Mouse (Mus musculus) lung, embryonic 15.5 days (tissue): ENCODE results near the gene Klk11. TPM values are rescaled to one million over a fixed set of nuclear protein-coding genes. Genes with fewer than 3 reads are reported as not detected.

Source experiments
- ATAC-seq: fragments of 200-750 bp; cut with Nextera tagmentation; 2 replicates; pipeline ENCODE4 v1.8.0; 2017; ENCODE audit warnings: moderate number of reproducible peaks, borderline replicate concordance; ENCODE audit not compliant: low FRiP score, low TSS enrichment; ENCODE audit errors: extremely low read depth
- H3K27ac ChIP-seq: fragments of 300-500 bp; sonication (generic); 2 replicates; pipeline ENCODE4 v1.5.1; 2015; ENCODE audit warnings: moderate library complexity, mild to moderate bottlenecking, inconsistent platforms
- H3K27me3 ChIP-seq: fragments of 300-500 bp; sonication (generic); 2 replicates; pipeline ENCODE4 v1.6.1; 2015; ENCODE audit warnings: inconsistent platforms
- H3K36me3 ChIP-seq: fragments of 300-500 bp; sonication (generic); 2 replicates; pipeline ENCODE4 v1.6.1; 2015; ENCODE audit warnings: inconsistent platforms
- H3K4me1 ChIP-seq: fragments of 300-500 bp; sonication (generic); 2 replicates; pipeline ENCODE4 v1.6.1; 2015; ENCODE audit warnings: inconsistent platforms
- H3K4me2 ChIP-seq: fragments of 300-500 bp; sonication (generic); 2 replicates; pipeline ENCODE4 v1.6.1; 2015; ENCODE audit warnings: inconsistent platforms, mild to moderate bottlenecking, moderate library complexity
- H3K4me3 ChIP-seq: fragments of 300-500 bp; sonication (generic); 2 replicates; pipeline ENCODE4 v1.5.1; 2015; ENCODE audit warnings: mild to moderate bottlenecking, inconsistent platforms
- H3K9ac ChIP-seq: fragments of 300-500 bp; sonication (generic); 2 replicates; pipeline ENCODE4 v1.6.1; 2015; ENCODE audit warnings: inconsistent platforms
- H3K9me3 ChIP-seq: fragments of 300-500 bp; sonication (generic); 2 replicates; pipeline ENCODE4 v1.6.1; 2016; ENCODE audit warnings: inconsistent platforms
- WGBS: fragments of 180-500 bp; shearing (Covaris S2); methylation state at CpG from one replicate; pipeline ENCODE4 v1.1.7; 2015; 5-methylcytosine and 5-hydroxymethylcytosine counted together
- polyA plus RNA-seq: library from polyadenylated mRNA; unstranded; fragments of >200 nt; fragmentation: Nextera tagmentation; extraction: Ambion mirVana; gene quantifications from 2 replicates; pipeline ENCODE4 v1.2.1, GENCODE M21; 2015

Gene Klk11
- polyA plus RNA-seq, 1 experiment from 2014 or later = 0.14 TPM

DNA sequence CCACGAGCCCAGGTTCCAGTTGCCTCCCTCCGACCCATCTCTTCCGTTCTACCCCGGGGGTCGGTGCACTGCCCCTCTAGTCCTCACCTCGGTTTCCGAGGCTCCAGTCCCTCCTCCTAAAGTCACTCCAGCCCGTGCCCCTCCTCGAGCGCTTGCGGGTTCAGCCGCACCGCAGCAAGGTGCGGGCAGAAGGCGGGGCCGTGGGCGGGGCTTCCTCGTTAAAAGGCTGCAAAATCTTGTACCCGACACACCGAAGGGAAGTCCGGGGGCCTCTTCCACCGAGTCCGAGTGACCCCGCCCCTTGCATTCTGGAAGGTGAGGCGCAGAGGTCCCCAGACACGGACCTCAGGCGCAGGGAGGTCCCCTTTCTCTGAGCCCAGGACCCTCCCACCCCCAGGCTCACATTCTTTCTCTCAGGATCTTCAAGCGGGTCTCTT lies 22.9 kb downstream of the Klk11 start, which contains the start of gene Klk8:
Klk8 (plus strand) TSS at position 245 of the 437 bp plus-strand sequence.
- Histone ChIP-seq H3K4me1 (peaks cover 22% of the 10 kb centered on the region), H3K9ac (peak within 1 kb of the TSS; percentile 38), H3K4me2 (peak within 1 kb of the TSS; percentile 87), H3K27ac (no peak within 1 kb of the TSS), H3K36me3 (no peaks in the 10 kb centered on the region), H3K9me3 (no peaks in the 10 kb centered on the region), H3K27me3 (peaks cover 9% of the 10 kb centered on the region; the same call in 1 of the 2 replicates), H3K4me3 (peak within 1 kb of the TSS; percentile 55)
- ATAC-seq = peak; percentile 35; the same call in 1 of the 2 replicates
- WGBS = 0% methylated on average over 28 of the region's 28 CpGs

DNA sequence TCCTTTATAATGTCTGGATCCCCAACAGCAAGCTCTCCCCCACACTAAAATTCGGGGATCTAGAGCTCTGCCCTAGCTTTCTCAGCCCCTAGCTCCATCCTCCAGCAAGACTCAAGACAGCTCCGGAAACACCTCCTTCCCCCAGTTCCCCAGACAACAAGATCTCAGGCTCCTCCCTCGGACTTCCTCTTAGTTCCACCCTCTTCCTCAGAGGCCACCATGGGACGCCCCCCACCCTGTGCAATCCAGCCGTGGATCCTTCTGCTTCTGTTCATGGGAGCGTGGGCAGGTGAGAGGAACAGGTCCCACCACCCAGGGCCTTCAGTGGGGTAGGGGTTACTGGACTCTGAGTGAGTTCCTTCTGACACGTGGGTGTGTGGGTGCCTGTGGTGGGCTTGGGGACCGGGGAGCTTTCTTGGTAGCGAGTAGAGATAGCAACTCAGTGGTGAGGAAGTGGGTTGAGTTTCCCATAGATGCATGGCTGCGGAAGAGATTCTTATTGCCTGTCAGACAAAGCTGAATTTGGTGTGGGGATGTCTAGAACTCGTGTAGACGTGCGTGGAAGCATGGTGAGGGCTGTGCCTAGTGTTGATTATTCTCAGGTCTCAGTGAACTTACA lies 23.5 kb downstream of the Klk11 start:
- Histone ChIP-seq H3K9me3 (no peaks in the 10 kb centered on the region), H3K4me1 (peaks cover 22% of the 10 kb centered on the region), H3K36me3 (no peaks in the 10 kb centered on the region), H3K9ac (peak overlapping the region; percentile 38), H3K4me2 (peak overlapping the region; percentile 87), H3K27me3 (peaks cover 9% of the 10 kb centered on the region; the same call in 1 of the 2 replicates), H3K27ac (no peak overlapping the region), H3K4me3 (peak overlapping the region; percentile 55)
- WGBS = 36% methylated on average over 13 of the region's 13 CpGs
- peak; percentile 58; the same call in 1 of the 2 replicates for ATAC-seq

DNA sequence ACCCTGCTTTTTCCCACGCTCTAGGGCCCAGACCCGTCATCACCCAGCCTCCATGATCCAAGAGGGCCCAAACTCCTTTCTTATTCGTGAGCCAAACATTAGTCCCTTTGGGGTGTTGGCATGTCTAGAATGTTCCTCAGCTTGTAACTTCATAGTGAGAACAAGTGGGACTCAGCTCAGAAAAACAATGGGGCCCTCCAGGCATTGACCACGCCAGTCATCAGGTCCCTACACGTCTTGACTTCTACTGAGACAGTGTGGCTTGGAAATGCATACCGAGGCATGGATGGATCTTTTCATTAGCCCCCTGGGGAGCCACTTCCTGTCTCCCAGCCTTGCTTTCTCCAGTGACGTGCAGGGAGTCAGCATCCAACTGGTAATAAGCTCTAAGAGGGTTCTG lies 25.5 kb downstream of the Klk11 start:
- Histone ChIP-seq H3K36me3 (no peaks in the 10 kb centered on the region), H3K4me2 (no peak overlapping the region), H3K4me3 (no peak overlapping the region), H3K9me3 (no peaks in the 10 kb centered on the region), H3K27ac (no peak overlapping the region), H3K4me1 (peaks cover 22% of the 10 kb centered on the region), H3K9ac (no peak overlapping the region), H3K27me3 (peaks cover 9% of the 10 kb centered on the region; the same call in 1 of the 2 replicates)
- WGBS = 66% methylated on average over 7 of the region's 7 CpGs
- ATAC-seq = no peak

DNA sequence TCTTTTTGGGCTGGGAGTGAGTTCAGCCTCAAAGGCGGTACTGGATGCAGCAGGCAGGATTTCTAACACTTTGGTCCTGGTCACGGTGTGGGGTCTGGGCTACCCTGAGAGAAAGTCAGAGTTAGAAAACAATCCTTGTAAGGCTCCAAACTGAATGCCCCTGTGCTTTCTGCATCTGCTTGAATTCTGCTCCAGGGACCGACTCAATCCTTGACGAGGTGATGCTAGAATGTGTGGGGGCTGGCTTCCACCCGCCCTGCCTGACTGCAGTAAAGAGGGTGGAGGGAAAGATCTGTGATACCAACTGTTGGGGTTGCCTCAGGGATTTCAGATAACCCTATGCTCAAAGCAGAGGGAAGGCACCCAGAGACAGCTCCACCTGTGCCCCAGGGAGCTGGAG lies 36.6 kb downstream of the Klk11 start, which contains the start of gene Klk7:
Klk7 (plus strand) TSS at position 301 of the 400 bp plus-strand sequence.
- Histone ChIP-seq H3K9ac (no peak within 1 kb of the TSS), H3K4me2 (no peak within 1 kb of the TSS), H3K27me3 (no peaks in the 10 kb centered on the region), H3K27ac (no peak within 1 kb of the TSS), H3K9me3 (no peaks in the 10 kb centered on the region), H3K36me3 (no peaks in the 10 kb centered on the region), H3K4me3 (no peak within 1 kb of the TSS), H3K4me1 (no peaks in the 10 kb centered on the region)
- ATAC-seq = no peak
- WGBS = 54% methylated on average over 5 of the region's 5 CpGs

DNA sequence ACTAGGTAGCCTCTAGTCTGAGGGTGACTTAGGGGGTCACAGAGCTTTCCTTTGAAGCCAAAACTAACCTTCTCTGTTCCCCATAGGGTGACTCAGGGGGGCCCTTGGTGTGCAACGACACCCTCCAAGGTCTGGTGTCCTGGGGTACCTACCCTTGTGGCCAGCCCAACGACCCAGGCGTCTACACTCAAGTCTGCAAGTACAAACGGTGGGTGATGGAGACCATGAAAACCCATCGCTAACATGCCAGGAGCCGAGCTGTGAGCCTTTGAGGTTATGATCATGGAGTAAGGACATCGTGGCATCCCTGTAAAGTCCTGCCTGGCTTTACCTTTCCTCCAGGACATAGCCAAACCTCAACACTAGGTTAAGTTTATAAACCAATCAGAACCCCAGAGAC lies 40.8 kb downstream of the Klk11 start:
- ATAC-seq = no peak
- Histone ChIP-seq H3K4me3 (no peak overlapping the region), H3K27ac (no peak overlapping the region), H3K27me3 (no peaks in the 10 kb centered on the region), H3K4me1 (no peaks in the 10 kb centered on the region), H3K9ac (no peak overlapping the region), H3K9me3 (no peaks in the 10 kb centered on the region), H3K36me3 (no peaks in the 10 kb centered on the region), H3K4me2 (no peak overlapping the region)
- 86% methylated on average over 7 of the region's 7 CpGs for whole genome bisulfite sequencing

DNA sequence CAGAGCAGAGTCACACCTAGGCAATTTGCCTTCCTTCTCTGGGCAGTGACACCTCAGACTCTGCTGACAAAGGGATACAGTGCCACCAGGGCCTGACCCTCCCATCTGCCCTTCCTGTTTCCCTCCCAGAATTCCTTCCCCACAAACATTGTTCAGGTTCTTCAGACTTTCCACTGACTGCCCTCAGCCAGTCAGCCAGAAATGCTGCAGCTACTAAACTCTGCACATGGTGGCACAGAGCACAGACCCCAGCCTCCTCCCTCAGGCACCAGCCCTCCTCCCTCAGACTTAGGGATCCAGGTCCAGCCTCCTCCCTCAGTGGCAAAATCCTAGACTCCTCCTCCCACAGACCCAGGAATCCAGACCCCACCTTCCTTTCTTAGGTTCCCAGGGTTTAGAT lies 42.3 kb downstream of the Klk11 start:
- H3K4me2 ChIP-seq = no peak overlapping the region
- no peaks in the 10 kb centered on the region for H3K36me3 ChIP-seq
- H3K9me3 ChIP-seq = no peaks in the 10 kb centered on the region
- no peak for ATAC-seq
- no peaks in the 10 kb centered on the region for H3K4me1 ChIP-seq
- H3K9ac ChIP-seq = no peak overlapping the region
- H3K27ac ChIP-seq = no peak overlapping the region
- H3K4me3 ChIP-seq = no peak overlapping the region
- no peaks in the 10 kb centered on the region for H3K27me3 ChIP-seq

DNA sequence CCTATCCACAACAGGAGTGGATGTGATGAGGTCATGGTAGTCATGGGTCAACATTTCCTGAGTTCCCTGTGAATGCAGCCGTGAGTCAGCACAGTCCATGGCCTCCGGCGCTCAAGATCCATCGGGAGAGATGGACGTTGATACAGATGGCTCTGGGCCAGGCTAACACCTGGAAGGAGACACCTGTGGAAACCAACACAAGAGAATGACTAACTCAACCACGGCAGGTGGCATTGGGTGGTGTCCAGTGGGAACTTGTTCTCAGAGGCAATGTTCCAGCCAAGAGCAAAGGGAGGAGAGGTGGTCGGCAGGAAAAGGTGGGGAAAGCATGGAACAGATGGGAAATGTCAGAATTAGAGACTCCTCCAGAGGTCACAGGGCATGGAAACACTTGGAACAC lies 47.2 kb downstream of the Klk11 start:
- no peak overlapping the region for H3K4me3 ChIP-seq
- no peaks in the 10 kb centered on the region for H3K4me1 ChIP-seq
- 80% methylated on average over 7 of the region's 7 CpGs for WGBS
- no peaks in the 10 kb centered on the region for H3K36me3 ChIP-seq
- no peaks in the 10 kb centered on the region for H3K27me3 ChIP-seq
- no peaks in the 10 kb centered on the region for H3K9me3 ChIP-seq
- H3K4me2 ChIP-seq = no peak overlapping the region
- ATAC-seq = no peak
- H3K27ac ChIP-seq = no peak overlapping the region
- no peak overlapping the region for H3K9ac ChIP-seq

DNA sequence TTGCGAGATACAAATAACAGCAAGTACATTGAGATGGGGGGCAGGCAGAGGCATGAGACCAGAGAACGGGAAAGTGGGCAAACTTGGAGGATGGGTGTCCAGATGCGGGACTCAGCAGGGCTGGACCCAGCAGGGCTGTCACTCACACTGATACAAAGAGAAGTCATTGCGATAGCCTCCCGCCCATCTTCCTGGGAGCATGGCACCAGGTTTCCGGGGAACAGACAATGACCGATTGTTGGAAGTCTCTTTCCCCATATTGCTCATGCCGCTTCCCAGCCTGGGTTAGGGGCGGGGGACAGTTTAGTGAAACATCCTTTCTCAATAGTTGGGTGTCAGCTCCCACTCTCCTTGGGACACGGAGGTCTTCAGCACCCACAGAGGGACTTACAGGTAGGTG lies 49.8 kb downstream of the Klk11 start, which contains the start of gene Klk6:
Klk6 (plus strand) TSS at position 301 of the 400 bp plus-strand sequence.
- H3K4me2 ChIP-seq = no peak within 1 kb of the TSS
- no peaks in the 10 kb centered on the region for H3K4me1 ChIP-seq
- no peaks in the 10 kb centered on the region for H3K9me3 ChIP-seq
- WGBS = 67% methylated on average over 10 of the region's 10 CpGs
- H3K27me3 ChIP-seq = no peaks in the 10 kb centered on the region
- H3K36me3 ChIP-seq = no peaks in the 10 kb centered on the region
- no peak within 1 kb of the TSS for H3K9ac ChIP-seq
- no peak for ATAC-seq
- no peak within 1 kb of the TSS for H3K27ac ChIP-seq
- H3K4me3 ChIP-seq = no peak within 1 kb of the TSS

DNA sequence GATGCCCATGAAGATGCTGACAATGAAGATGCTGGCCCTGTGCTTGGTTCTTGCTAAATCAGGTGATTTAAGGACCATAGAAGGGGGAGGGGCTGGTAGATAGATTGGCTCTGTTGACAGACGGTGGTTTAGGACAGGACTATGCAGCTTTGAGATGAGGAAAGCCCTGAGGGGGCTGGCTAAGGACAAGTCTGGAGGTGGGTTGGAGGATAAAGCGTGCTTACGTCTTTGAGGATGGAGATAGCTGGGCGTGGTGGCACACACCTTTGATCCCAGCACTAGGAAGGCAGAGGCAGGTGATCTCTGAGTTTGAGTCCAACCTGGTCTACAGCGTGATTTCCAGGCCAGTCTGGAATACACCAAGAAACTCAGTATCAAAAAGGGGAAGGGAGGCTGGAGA lies 51.7 kb downstream of the Klk11 start:
- H3K36me3 ChIP-seq = no peaks in the 10 kb centered on the region
- H3K4me3 ChIP-seq = no peak overlapping the region
- no peak overlapping the region for H3K27ac ChIP-seq
- no peak overlapping the region for H3K9ac ChIP-seq
- H3K4me1 ChIP-seq = no peaks in the 10 kb centered on the region
- ATAC-seq = no peak
- no peaks in the 10 kb centered on the region for H3K27me3 ChIP-seq
- WGBS = 83% methylated on average over 5 of the region's 5 CpGs
- H3K4me2 ChIP-seq = no peak overlapping the region
- H3K9me3 ChIP-seq = no peaks in the 10 kb centered on the region

DNA sequence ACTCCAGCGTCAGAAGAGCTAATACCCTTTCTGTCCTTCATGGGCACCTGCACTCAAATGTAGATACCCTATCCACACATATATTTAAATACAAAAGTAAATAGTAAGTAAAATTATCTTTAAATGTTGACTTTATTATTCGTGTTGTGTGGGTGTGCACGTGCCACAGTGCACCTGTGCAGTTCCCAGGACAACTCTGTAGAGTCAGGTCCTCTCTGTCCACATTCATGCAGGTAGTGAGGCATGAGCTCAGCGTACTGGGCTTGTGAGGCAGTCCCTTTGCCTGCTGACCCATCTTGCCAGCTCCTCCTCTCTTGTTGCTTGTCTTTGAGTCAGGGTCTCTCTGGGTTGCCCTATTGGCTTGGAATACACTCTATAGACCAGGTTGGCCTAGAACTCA lies 53.3 kb downstream of the Klk11 start:
- no peaks in the 10 kb centered on the region for H3K9me3 ChIP-seq
- H3K4me3 ChIP-seq = no peak overlapping the region
- no peaks in the 10 kb centered on the region for H3K27me3 ChIP-seq
- no peak overlapping the region for H3K9ac ChIP-seq
- no peak overlapping the region for H3K27ac ChIP-seq
- ATAC-seq = no peak
- 70% methylated on average over 4 of the region's 4 CpGs for WGBS
- H3K4me1 ChIP-seq = no peaks in the 10 kb centered on the region
- H3K4me2 ChIP-seq = no peak overlapping the region
- H3K36me3 ChIP-seq = no peaks in the 10 kb centered on the region
